Mouse (Mus musculus): ENCODE results near the gene Pm20d1. TPM values are rescaled to one million over a fixed set of nuclear protein-coding genes. Genes with fewer than 3 reads are reported as not detected.
"Not testable (repeated sequence)": the region's sequence is repeated elsewhere in the genome, so short reads cannot be mapped to it uniquely, and the experiment has no call there.

Gene Pm20d1
- polyA plus RNA-seq, 1 experiment from 2014 or later = 0.71 TPM

DNA sequence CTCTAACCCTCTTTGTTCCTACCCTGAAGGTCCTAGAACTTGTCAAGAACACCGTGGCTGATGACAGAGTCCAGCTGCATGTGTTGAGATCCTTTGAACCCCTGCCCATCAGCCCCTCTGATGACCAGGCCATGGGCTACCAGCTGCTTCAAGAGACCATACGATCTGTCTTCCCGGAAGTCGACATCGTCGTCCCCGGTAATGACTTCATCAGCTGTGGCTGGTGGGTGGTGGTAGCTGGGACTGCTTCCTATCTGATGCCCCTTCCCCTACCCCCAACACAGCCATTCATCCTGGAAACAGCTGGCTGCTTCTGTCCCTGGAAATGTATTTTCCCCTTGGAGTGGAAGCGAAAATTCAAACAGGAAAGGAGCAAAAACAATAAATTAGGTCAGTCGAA is 14.8 kb downstream of the Pm20d1 start:
- H3K4me1 ChIP-seq (replicated peaks; ENCODE audit: control insufficient read depth, insufficient read depth, low read length) = no peaks in the 10 kb centered on the region
- DNase-seq (ENCODE audit: low spot score) = no peak
- H3K4me3 ChIP-seq (replicated peaks; ENCODE audit: low read length) = no peak overlapping the region
- H3K9me3 ChIP-seq (ENCODE audit: control insufficient read depth, low read length) = no peaks in the 10 kb centered on the region
- ATAC-seq (ENCODE audit: low FRiP score) = no peak
- no peak overlapping the region for H3K27ac ChIP-seq
- H3K9ac ChIP-seq = no peak overlapping the region
- H3K36me3 ChIP-seq (replicated peaks; ENCODE audit: control insufficient read depth, insufficient read depth) = no peaks in the 10 kb centered on the region
- H3K27me3 ChIP-seq (ENCODE audit: control insufficient read depth, insufficient read depth, low read length) = no peaks in the 10 kb centered on the region
- 85% methylated on average over 9 of the region's 9 CpGs for WGBS
- no peak overlapping the region for H3K4me2 ChIP-seq (replicated peaks)

DNA sequence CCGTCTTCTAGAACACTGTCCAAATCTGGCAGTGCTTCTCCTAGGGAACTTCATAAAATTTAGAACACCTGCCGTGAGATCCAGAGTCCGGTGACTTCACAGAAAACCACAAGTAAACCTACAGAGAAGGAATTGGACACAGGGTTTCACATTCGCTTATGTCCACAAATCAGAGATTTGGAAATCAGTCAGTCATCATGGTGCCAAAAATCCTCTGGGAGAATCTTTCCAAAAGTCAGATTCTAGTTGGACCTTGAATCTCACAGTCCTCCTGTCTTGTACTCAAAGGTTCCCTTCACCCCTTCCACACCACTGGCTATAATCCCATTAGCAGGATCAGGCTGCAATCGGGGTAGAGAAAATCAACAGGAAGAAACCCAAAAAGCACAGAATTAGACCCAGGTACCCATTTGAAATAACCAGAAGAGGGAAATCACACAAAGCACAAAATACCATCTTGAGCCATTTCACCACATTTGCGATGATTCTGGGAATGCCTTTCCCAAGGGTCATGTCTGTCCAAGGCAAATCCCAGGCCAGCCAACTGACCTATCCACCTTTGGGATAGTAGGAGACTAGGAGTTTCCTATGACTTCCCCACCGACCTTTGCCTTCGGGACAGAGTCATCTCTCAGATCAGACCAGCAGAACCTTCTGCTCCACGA is 15.6 kb downstream of the Pm20d1 start:
- WGBS = 93% methylated on average over 9 of the region's 9 CpGs
- H3K36me3 ChIP-seq (replicated peaks; ENCODE audit: control insufficient read depth, insufficient read depth) = no peaks in the 10 kb centered on the region
- ATAC-seq (ENCODE audit: low FRiP score) = no peak
- H3K27me3 ChIP-seq (ENCODE audit: control insufficient read depth, insufficient read depth, low read length) = no peaks in the 10 kb centered on the region
- H3K9me3 ChIP-seq (ENCODE audit: control insufficient read depth, low read length) = no peaks in the 10 kb centered on the region
- H3K4me2 ChIP-seq (replicated peaks) = no peak overlapping the region
- H3K4me3 ChIP-seq (replicated peaks; ENCODE audit: low read length) = no peak overlapping the region
- H3K9ac ChIP-seq = no peak overlapping the region
- DNase-seq (ENCODE audit: low spot score) = no peak
- H3K4me1 ChIP-seq (replicated peaks; ENCODE audit: control insufficient read depth, insufficient read depth, low read length) = no peaks in the 10 kb centered on the region
- H3K27ac ChIP-seq = no peak overlapping the region

DNA sequence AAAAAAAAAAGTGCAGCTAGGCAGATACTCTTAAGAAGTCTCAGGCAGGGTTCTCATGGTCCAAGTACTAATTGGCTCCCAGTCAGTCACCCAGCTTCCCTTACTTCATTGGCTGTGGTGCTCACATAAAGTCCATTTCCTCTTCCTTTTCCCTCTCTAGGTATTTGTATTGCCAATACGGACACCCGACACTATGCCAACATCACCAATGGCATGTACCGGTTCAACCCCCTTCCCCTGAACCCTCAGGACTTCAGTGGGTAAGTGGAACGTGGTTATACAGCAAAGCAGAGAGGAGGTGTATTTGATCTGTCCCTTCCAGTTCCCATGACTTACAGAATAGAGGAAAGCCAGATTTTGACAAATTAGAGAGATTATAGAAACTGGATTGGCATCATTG is 16.6 kb downstream of the Pm20d1 start:
- WGBS = 92% methylated on average over 4 of the region's 4 CpGs
- no peaks in the 10 kb centered on the region for H3K4me1 ChIP-seq (replicated peaks; ENCODE audit: control insufficient read depth, insufficient read depth, low read length)
- no peak overlapping the region for H3K27ac ChIP-seq
- H3K4me2 ChIP-seq (replicated peaks) = no peak overlapping the region
- DNase-seq (ENCODE audit: low spot score) (no peak), ATAC-seq (ENCODE audit: low FRiP score) (no peak)
- H3K4me3 ChIP-seq (replicated peaks; ENCODE audit: low read length) = no peak overlapping the region
- no peak overlapping the region for H3K9ac ChIP-seq
- H3K36me3 ChIP-seq (replicated peaks; ENCODE audit: control insufficient read depth, insufficient read depth) = no peaks in the 10 kb centered on the region
- no peaks in the 10 kb centered on the region for H3K9me3 ChIP-seq (ENCODE audit: control insufficient read depth, low read length)
- no peaks in the 10 kb centered on the region for H3K27me3 ChIP-seq (ENCODE audit: control insufficient read depth, insufficient read depth, low read length)

DNA sequence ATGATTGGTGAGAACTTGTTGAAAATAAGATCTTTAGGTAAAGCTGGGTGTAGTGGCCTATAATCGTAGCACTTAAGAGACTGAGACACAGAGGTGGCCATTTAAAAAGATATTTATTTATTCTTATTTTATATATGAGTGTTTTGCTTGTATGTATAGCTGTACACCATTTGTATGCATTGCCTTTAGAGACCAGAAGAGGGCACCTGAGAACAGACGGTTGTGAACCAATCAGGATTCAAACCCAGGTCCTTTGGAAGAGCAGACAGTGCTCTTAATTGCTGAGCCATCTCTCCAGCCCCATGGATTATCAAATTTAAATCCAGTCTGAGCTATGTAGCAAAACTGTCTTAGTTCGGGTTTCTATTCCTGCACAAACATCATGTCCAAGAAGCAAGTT is 17.0 kb downstream of the Pm20d1 start:
- no peaks in the 10 kb centered on the region for H3K4me1 ChIP-seq (replicated peaks; ENCODE audit: control insufficient read depth, insufficient read depth, low read length)
- H3K4me3 ChIP-seq (replicated peaks; ENCODE audit: low read length) = no peak overlapping the region
- H3K9me3 ChIP-seq (ENCODE audit: control insufficient read depth, low read length) = peaks cover 5% of the 10 kb centered on the region; the same call in 1 of the 2 replicates
- no peak overlapping the region for H3K4me2 ChIP-seq (replicated peaks)
- no peak for ATAC-seq (ENCODE audit: low FRiP score)
- WGBS = 82% methylated on average over 3 of the region's 3 CpGs
- H3K27me3 ChIP-seq (ENCODE audit: control insufficient read depth, insufficient read depth, low read length) = no peaks in the 10 kb centered on the region
- no peak for DNase-seq (ENCODE audit: low spot score)
- no peak overlapping the region for H3K27ac ChIP-seq
- H3K36me3 ChIP-seq (replicated peaks; ENCODE audit: control insufficient read depth, insufficient read depth) = no peaks in the 10 kb centered on the region
- H3K9ac ChIP-seq = no peak overlapping the region

DNA sequence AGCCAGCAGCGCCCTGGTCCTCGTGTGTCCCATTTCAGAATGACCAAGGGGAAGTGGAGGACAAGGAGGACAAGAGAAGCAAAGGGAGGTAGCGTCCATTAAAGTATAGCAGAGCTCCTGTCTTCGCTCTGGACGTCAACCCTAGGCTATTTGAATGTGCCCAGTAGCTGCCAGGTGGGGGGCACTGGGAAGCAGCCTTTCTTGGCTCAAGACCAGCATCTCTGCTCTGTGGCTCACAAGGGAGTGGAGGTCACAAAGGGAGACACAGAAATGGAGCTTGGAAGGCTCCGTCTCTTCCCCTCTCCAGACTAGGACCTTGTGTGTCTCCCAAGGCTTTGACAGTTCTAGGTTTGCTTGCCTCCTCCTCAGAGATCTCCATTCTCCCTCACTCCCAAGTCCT is 19.7 kb downstream of the Pm20d1 start:
- H3K4me2 ChIP-seq (replicated peaks) = no peak overlapping the region
- H3K27ac ChIP-seq = no peak overlapping the region
- WGBS = 87% methylated on average over 6 of the region's 6 CpGs
- H3K4me3 ChIP-seq (replicated peaks; ENCODE audit: low read length) = no peak overlapping the region
- no peak for ATAC-seq (ENCODE audit: low FRiP score)
- no peaks in the 10 kb centered on the region for H3K4me1 ChIP-seq (replicated peaks; ENCODE audit: control insufficient read depth, insufficient read depth, low read length)
- no peaks in the 10 kb centered on the region for H3K27me3 ChIP-seq (ENCODE audit: control insufficient read depth, insufficient read depth, low read length)
- peaks cover 6% of the 10 kb centered on the region; the same call in 1 of the 2 replicates for H3K9me3 ChIP-seq (ENCODE audit: control insufficient read depth, low read length)
- no peaks in the 10 kb centered on the region for H3K36me3 ChIP-seq (replicated peaks; ENCODE audit: control insufficient read depth, insufficient read depth)
- no peak for DNase-seq (ENCODE audit: low spot score)
- no peak overlapping the region for H3K9ac ChIP-seq

DNA sequence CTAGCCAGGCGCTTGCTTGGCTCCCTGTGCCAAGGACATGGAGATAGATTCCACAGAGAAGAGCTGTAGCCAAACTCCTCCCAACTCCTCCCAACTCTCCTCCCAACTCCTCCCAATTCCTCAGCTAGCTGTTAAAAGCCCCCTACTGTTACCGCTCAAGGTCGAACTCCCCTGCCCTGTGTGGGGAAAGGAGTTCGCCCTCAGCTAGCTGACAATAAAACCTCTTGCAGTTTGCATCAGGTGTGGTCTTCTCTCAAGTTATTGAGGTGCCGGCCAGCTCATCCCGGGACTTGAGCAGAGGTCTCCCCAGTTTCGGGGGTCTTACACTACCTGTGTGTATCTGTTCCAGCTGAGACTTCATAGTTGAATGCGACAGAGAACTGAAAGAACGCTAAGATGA is 23.2 kb downstream of the Pm20d1 start:
- 75% methylated on average over 8 of the region's 9 CpGs for WGBS
- not testable (repeated sequence) for H3K4me2 ChIP-seq (replicated peaks); DNase-seq (ENCODE audit: low spot score); H3K27ac ChIP-seq; H3K9me3 ChIP-seq (ENCODE audit: control insufficient read depth, low read length); H3K9ac ChIP-seq; H3K27me3 ChIP-seq (ENCODE audit: control insufficient read depth, insufficient read depth, low read length); H3K4me1 ChIP-seq (replicated peaks; ENCODE audit: control insufficient read depth, insufficient read depth, low read length); H3K36me3 ChIP-seq (replicated peaks; ENCODE audit: control insufficient read depth, insufficient read depth); H3K4me3 ChIP-seq (replicated peaks; ENCODE audit: low read length); ATAC-seq (ENCODE audit: low FRiP score)

DNA sequence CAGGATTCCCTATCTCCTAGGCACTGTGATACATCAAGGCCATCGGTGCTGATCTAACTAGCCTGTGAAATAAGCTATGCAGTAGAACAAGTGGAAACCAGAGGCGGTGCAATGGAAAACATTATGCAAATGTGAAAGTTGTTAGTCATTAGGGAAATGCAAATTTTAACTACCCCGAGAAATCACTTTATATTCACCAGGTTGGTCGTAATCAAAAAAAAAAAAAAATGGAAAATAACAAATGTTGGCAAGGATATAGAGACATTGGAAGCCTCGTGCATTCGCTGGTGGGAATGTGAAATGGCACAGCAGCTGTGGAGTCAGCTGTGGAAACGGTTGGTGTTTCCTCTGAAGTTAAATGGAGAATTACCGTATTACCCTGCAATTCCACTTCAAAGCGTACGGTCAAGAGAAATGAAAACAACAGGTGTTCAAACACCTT is 23.7 kb downstream of the Pm20d1 start:
- H3K36me3 ChIP-seq (replicated peaks; ENCODE audit: control insufficient read depth, insufficient read depth) = no peaks in the 10 kb centered on the region
- DNase-seq (ENCODE audit: low spot score) (peak; percentile 28), ATAC-seq (ENCODE audit: low FRiP score) (no peak)
- no peak overlapping the region for H3K27ac ChIP-seq
- no peak overlapping the region for H3K4me2 ChIP-seq (replicated peaks)
- no peak overlapping the region for H3K4me3 ChIP-seq (replicated peaks; ENCODE audit: low read length)
- no peak overlapping the region for H3K9ac ChIP-seq
- peaks cover 6% of the 10 kb centered on the region; the same call in 1 of the 2 replicates for H3K9me3 ChIP-seq (ENCODE audit: control insufficient read depth, low read length)
- H3K4me1 ChIP-seq (replicated peaks; ENCODE audit: control insufficient read depth, insufficient read depth, low read length) = no peaks in the 10 kb centered on the region
- H3K27me3 ChIP-seq (ENCODE audit: control insufficient read depth, insufficient read depth, low read length) = no peaks in the 10 kb centered on the region
- 78% methylated on average over 10 of the region's 10 CpGs for WGBS

DNA sequence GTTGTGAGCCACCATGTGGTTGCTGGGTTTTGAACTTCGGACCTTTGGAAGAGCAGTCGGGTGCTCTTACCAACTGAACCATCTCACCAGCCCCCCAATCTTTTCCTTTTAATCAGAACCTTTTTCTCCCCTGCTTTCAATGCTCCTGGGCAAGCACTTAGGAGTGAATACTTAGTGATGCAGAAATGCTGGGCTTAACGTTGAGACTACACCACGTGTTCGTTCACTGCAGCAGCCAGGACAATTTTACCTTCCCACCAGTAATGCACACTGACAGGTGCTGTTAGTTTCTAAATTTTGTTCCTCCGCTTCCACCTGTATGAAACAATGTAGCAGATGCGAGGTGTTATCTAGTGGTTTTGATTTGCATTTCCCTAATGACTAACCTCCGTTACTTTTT is 25.1 kb downstream of the Pm20d1 start:
- Histone ChIP-seq H3K27ac (no peak overlapping the region), H3K4me1 (replicated peaks; ENCODE audit: control insufficient read depth, insufficient read depth, low read length) (0 out of 2 replicates have a peak, but pooled peaks cover 5% of the 10 kb centered on the region), H3K9me3 (ENCODE audit: control insufficient read depth, low read length) (peaks cover 6% of the 10 kb centered on the region; the same call in 1 of the 2 replicates), H3K4me2 (replicated peaks) (no peak overlapping the region), H3K27me3 (ENCODE audit: control insufficient read depth, insufficient read depth, low read length) (no peaks in the 10 kb centered on the region), H3K4me3 (replicated peaks; ENCODE audit: low read length) (no peak overlapping the region), H3K36me3 (replicated peaks; ENCODE audit: control insufficient read depth, insufficient read depth) (no peaks in the 10 kb centered on the region), H3K9ac (no peak overlapping the region)
- 77% methylated on average over 8 of the region's 8 CpGs for WGBS
- DNase-seq (ENCODE audit: low spot score) = no peak
- no peak for ATAC-seq (ENCODE audit: low FRiP score)

DNA sequence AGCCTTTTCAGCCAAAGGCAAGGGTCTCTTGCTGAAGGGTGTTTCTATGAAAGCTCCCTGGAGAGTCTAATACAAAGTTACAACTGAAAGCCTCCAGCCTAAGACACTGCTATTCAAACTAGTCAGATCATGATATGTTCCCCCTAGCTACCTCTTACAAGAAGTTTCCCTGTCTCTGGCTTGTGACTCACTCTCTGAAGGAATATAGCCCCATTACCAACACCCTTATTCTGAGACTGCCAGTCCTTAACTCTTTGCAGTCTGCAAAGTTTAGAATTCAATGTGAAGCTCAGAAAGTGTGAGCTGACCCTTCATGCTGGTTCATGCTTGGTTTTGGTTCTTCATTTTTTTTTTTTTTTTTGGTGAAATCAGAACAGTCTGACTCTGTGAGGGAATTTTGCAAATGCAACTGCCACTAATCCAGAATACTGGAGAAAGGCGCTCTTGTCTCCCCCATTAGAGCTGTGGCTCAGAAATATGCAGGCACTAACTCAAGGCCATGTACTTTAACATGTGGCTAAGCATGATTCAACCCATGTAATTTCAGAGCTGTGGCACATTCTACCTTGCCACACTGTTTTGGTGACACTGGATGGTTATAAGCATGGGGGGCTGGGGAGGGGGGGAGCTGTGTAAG is 25.8 kb downstream of the Pm20d1 start:
- ATAC-seq (ENCODE audit: low FRiP score) = no peak
- Histone ChIP-seq H3K27me3 (ENCODE audit: control insufficient read depth, insufficient read depth, low read length) (no peaks in the 10 kb centered on the region), H3K36me3 (replicated peaks; ENCODE audit: control insufficient read depth, insufficient read depth) (no peaks in the 10 kb centered on the region), H3K4me1 (replicated peaks; ENCODE audit: control insufficient read depth, insufficient read depth, low read length) (0 out of 2 replicates have a peak, but pooled peaks cover 6% of the 10 kb centered on the region), H3K27ac (no peak overlapping the region), H3K9ac (no peak overlapping the region), H3K9me3 (ENCODE audit: control insufficient read depth, low read length) (peaks cover 6% of the 10 kb centered on the region; the same call in 1 of the 2 replicates), H3K4me2 (replicated peaks) (no peak overlapping the region), H3K4me3 (replicated peaks; ENCODE audit: low read length) (no peak overlapping the region)
- no peak for DNase-seq (ENCODE audit: low spot score)
- 93% methylated on average over 1 of the region's 1 CpGs for WGBS
